Mouse (Mus musculus) gastrocnemius, adult 18-20 months (tissue): ENCODE data around the gene Rcor1. TPM values are rescaled to one million over a fixed set of nuclear protein-coding genes. Genes with fewer than 3 reads are reported as not detected.
"Not testable (repeated sequence)": the region's sequence is repeated elsewhere in the genome, so short reads cannot be mapped to it uniquely, and the experiment has no call there.

ENCODE experiments used
- DNase-seq: peaks from one replicate; pipeline ENCODE4 v3.0.0; 2021; ENCODE audit warnings: low spot score
- total RNA-seq, 2 experiments: library from RNA; stranded (reverse); gene quantifications; 2 replicates each; pipeline ENCODE4 v1.2.3; 2021

Gene Rcor1
- total RNA-seq, 2 experiments from 2014 or later, result 6.1 to 8.1 TPM

DNA sequence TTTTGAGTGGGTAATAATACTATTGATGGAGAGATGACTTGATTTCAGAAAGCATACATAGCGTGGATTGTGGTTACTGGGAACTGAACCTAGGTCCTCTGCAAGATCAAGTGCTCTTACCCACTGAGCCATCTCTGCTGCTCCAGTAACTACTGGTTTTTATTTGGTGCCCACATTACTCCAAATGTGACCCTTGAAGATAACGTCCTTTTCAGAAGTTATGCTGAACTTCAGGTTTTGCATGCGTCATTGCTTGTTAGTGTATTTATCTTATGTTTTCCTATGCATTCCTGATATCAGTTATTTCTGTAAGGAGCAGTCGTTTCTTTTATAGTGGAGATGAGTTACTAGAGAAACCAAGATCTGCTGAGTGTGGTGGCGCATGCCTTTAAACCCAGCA lies 26.2 kb downstream of the Rcor1 start:
- DNase-seq, result no peak

DNA sequence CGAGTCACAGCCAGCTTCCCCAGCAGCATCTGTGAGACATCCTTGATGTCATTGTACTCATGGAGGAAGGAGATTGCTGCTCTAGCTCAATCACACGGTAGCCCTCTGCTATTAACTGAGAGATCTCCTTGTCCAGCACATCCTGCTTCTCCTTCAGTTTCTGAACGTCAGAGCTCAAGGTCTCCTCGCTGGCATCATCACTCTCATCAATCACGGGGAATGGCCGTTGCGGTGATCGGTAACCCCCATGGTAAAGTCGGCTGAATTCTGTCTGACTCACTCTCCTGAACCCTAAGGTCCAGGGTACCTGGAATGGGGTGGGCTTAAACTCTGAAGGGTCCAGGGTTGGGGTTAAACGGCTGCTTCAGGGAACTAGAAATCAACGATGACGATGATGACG lies 28.7 kb downstream of the Rcor1 start:
- DNase-seq, result no peak

DNA sequence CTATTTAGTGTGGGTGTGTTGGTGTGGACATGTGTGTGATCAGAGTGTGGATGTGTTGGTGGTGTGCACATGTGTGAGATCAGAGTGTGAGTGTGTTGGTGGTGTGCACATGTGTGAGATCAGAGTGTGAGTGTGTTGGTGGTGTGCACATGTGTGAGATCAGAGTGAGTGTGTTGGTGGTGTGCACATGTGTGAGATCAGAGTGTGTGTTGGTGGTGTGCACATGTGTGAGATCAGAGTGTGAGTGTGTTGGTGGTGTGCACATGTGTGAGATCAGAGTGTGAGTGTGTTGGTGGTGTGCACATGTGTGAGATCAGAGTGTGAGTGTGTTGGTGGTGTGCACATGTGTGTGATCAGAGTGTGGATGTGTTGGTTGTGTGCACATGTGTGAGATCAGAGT lies 30.1 kb downstream of the Rcor1 start:
- not testable (repeated sequence) for DNase-seq

DNA sequence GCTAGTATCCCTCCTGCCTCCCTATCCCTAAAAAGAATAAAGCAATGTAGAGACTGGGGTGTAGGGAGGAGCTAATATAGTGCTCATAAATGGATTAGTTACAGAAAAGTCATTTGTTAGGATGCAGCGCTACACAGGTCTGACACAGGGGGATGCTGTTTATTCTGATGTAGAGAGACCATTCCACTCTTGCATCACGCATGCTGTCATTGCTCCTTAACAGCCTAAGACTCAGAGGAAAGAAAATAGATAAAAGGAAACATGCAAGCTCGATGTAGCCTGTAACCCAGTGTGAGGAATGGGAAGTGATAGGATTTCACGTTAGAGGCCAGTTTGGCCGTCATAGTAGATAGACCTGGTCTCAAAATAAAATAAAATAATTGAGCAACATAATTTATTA lies 31.9 kb downstream of the Rcor1 start:
- no peak for DNase-seq

DNA sequence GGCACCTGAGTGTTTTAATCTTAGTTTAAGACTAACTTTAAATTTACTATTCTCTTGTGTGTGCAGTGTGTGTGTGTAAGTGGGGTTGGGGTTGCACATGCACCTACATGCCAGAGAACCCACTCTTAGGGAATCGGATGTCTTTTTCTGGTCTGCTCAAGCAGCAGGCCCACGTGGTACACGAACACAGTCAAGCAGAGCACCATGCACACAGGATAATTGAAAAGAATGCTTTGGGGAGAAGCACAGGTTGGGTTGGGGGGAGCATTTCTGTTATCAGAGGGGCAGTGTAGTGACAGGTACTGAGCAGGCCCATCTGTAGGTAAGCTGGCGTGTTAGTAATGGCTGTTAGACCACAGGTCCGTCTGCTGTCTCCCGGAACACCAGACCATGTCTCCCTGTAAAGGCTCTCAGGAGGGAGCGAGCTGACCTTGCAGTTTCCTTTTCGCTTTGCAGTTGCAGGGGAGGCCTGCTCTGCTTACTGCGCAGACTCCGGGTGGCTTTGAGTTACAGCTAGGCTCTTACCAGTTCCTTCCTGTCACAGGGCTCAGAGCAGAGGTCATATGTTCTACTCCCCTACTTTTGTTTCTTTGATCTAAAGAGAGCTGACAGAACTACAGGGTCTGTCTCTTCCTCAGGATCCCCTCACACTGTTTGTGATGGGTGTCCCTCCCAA lies 32.5 kb downstream of the Rcor1 start:
- DNase-seq, result peak; percentile 52

DNA sequence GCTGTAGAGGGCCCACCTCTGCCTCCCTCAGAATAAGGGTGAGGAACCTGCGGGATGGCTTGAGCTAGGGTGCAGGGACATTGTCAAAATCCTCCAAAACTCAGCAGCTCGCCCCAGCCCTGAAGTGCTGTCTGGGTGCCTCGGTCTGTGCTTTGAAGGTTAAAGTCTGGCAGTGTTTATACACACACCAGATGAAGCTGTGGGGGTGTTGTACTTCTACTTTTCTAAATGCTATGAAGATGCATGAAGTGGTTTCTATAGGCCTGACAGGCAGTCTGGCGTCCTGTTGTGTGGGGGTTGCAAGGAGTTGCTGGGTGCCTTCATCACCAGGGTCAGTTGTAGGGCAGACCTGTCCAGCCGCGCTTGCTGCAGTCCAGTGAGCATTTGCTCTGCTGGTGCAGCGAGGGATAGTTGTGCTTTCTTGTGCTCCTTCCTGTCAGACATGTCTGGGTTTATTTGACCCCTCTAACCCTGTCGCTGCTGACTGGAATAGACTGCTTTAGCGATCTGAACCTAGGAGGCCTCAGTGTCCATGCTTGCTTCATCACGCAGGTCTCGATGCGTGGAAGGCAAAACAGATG lies 37.3 kb downstream of the Rcor1 start:
- no peak for DNase-seq

DNA sequence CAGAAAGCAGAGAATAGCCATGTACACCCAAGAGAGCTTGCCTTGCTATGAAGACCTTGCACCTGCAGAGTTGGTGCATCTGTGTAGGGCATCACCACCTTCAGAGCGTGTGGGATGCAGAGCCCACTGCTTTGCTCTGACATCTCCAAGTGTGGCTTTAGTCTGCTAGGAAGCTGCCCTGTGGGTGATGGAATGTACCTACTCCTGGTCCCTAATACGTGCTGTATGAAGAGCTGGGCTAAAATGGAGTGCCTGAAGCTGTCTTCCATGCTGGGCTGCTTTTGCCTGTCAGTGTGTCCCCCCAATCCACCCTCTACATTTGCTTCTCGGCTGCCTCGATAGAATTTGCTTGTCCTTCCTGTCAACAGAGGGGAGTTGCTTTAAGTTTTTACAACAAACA lies 46.4 kb downstream of the Rcor1 start:
- no peak for DNase-seq

DNA sequence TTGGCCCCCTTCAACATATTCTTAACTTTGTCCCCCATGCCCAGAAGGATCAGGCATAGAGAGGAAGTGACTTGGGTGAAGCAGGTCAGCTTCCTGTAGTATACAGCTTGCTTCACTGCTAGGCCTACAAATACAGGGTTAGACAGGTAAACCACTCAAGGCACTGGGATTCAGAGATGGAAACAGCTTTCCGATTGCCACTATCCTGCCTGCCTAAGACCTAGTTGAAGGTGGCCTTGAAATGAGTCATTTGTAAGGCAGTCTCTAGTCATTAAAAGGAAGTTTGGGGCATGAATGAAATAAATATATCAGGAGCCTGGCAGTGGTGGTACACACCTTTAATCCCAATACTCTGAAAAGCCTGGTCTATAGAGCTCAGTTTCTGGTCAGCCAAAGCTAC lies 47.9 kb downstream of the Rcor1 start:
- no peak for DNase-seq

DNA sequence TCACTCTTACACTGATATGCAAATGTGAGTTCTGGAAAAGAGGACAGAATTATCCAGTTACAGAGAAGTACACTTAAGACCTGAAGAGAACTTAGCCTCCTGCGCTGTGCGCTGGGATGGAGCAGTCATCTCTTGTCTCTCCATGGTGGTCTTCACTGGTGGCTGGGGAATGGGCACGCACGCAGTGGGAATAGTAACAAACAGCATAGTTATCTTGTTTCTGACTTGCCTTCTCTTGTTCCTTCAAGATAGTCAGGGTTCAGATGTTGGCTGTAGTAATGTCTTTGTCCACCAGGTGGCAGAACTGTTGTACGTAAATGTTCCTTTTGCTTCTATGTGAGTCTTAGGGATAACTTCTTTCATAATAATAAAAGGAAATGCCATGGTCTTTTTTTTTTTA lies 49.0 kb downstream of the Rcor1 start:
- DNase-seq, result peak; percentile 79

DNA sequence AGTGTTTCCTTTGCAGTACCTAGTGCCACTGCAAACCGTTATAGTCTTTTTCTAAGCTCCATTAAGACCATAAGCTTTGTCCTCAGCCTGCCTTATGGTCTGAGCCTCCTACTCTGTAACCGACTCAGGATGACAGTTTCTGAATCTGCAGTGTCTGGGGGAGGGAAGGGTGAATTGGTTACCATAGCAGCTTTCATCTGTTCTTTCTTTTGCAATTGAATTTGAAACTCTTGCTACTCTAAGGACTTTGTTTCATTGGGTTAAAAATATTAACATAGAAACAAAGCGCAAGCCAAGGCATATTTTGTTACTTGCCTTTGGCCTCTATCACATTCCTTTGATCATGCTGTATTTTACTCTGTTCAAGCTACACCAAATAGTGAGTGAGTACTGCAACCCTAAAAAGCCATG lies 49.6 kb downstream of the Rcor1 start:
- no peak for DNase-seq

DNA sequence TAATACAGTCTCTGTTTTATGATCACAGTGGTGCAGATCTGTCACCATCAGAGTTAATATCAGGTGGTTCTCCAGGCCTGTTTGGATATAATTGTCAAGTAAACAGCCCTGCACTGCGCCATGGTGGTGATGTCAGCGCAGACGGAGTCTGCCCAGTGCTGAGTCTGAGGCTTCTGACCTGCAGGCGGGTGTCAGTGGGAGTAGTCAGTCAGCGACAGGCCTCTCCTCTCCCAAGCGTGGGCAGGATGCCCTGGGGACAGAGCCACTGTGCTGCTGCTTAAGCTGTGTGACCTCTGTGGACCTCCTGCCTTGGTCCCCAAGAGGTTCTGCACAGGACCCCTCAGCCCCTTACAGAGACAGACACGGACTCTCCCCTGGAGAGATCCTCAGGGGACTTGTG lies 50.0 kb downstream of the Rcor1 start:
- DNase-seq, result peak; percentile 15

DNA sequence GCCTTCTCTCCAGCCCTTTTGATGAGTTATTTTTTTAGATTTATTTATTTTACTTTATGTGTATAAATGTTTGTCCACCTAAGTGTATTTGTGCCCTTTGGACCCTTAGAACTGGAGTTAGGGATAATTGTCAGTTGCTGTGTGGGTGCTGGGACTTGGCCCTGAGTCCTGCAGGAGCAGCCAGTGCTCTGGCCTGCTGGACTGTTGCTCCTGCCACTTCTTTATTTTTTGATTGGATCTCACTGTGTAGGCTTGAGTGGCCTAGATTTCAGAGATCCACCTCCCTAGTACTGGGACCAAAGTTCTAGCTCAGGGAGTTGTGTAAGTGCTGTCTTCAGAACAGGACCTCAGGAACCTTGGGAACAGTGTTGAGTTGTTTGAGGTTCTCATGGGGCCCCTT lies 51.6 kb downstream of the Rcor1 start:
- DNase-seq, result no peak

DNA sequence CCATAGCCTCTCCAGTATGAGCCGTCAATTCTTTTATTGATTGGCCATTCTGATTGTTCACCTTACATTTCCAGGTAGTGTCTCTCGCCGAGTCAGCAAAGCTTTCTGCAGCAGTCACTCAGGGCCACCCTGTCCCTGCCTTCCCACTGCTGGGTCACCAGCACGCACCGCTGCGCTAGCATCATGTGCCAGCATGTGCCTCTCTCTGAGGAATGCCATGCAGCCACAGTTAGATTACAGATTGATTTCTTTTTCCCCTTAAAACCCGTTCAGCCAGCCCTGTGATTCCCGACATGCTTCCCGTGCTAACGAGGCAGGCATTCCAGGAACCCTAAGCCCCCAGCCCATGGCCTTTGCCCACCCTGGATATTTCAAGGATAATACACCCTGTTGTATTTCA lies 52.8 kb downstream of the Rcor1 start:
- no peak for DNase-seq

DNA sequence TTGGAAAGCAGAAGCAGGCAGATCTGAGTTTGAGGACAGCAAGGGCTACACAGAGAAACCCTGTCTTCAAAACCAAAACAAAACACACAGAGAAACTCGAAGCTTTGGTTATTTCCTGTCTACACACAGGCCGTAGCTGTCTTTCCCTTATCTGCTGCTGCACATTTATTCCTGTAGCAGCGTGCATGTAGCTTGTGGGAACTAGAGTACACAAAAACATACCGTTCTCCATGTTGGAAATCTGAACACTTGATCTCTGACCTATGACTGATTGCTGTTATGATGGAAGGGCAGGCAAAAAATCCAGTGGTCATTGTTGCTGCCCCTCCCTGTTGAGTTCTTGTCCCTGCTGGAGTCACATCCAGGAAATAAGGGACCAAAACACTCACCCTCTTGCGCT lies 54.9 kb downstream of the Rcor1 start:
- DNase-seq, result no peak

DNA sequence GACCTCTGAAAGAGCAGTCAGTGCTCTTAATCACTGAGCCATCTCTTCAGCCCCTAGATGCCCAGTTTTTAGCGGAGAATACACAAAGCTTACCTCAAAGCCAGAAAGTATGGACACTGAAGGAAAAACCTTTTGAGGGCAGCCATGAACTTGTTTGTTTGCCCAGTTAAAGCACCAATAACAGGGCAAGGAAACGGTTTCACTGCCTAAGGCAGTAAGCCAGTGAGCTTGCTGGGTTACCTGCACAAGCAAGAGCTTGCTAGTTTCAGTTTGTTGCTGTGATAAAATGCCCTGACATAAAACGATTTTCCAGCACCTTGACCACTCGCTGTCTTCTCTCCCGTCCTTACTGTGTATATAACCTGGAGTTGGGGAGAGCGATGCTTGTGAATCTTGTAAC lies 55.9 kb downstream of the Rcor1 start:
- DNase-seq, result no peak

DNA sequence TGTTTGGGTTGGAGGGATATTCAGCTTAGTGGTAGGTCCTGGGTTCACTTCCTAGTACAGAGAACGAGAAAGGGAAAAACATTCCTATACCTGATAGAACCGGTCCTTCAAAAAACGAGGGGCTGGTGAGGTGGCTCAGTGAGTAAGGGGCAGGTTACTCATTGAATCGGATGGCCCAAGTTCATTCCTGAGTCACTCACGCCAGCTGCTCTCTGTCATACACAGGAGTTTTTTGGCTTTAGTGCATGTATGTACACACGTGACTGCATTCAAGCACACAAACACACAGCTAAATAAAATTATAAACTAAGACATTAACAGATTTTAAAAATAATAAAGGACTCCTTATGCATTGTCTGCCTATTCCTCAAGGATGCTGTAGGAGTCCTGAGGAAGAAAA lies 57.1 kb downstream of the Rcor1 start:
- DNase-seq, result no peak

DNA sequence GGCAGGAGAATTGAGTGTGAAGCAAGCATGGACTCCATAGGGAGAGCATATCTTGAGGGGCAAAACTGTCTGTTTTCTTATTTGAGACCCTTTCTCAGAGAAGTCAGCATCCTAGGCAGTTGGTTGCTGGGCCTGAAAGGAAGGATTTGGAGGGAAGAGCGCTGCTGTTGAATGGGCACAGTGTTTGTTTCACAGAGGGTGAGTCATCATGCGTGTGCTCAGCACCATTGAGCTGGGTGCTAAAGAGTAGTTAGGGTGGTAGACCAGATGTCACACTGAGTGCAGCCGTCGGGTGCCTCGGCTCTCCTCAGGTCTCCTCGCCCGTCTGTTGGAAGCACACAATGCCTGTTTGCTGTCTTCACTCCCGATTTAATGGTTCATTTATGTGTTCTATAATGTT lies 57.9 kb downstream of the Rcor1 start:
- DNase-seq, result no peak

DNA sequence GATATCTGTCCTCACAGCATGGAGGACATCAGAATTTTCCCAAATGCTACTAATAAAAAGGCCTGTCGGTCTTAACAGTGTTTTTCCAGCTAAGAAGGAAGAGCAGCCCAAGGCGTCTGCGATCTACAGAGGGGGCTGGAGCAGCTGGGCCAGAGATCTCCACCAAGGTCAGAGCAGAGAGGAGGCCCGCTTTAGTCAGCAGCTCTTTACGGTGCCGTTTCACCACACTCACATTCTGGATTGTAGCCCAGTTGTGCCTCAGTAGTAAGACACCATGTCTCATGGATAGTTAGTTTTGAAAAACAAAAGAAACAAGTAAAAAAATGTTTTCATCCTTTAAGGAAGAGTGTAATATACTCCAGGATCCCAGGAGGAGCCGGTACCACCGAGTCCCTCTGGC lies 72.0 kb downstream of the Rcor1 start:
- DNase-seq, result no peak

DNA sequence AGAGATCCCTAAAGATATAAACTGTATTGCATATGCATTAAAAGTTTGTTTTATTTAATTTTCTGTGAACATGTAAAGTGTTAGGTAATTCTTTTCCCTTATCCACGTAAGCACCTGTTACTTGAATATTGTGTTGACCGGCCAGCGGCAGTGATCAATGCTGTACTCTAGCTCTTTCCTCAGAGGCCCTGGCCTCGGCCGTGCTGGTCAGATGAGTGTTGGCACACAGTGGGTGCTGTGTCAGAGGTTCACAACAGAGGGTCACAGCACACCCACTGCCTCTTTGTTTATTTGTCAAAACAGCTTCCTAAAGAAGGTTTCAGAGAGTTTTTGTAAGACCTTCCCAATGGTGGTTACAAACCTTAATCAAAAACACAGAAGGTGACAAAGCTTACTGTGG lies 75.4 kb downstream of the Rcor1 start:
- no peak for DNase-seq

DNA sequence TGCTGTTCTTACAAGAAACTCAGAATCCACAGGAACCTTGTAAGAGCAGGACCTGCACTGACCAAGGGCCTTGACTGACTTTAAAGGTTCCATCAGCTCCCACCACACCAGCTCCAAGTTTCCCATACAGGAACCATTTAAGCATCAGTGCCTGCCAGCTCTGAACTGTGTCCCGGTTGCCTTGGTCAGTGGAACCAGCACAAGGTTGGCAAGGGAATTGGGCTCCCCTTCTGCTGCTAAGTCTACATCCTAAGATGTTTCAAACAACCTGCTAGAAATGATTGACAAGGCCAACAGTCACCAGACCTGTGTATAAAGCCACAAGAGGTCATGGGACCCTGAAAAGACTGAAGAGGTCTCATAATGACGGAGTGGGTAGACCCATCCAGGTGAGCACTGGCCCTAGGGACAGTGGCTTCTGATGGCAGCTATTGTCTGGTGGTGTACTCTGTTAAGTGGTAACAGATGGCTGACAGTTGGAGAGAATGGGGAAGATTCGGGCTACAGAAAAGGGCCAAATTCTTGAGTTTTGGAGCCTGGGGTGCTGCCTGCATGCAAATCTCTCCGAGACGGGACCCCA lies 80.4 kb downstream of the Rcor1 start:
- no peak for DNase-seq

DNA sequence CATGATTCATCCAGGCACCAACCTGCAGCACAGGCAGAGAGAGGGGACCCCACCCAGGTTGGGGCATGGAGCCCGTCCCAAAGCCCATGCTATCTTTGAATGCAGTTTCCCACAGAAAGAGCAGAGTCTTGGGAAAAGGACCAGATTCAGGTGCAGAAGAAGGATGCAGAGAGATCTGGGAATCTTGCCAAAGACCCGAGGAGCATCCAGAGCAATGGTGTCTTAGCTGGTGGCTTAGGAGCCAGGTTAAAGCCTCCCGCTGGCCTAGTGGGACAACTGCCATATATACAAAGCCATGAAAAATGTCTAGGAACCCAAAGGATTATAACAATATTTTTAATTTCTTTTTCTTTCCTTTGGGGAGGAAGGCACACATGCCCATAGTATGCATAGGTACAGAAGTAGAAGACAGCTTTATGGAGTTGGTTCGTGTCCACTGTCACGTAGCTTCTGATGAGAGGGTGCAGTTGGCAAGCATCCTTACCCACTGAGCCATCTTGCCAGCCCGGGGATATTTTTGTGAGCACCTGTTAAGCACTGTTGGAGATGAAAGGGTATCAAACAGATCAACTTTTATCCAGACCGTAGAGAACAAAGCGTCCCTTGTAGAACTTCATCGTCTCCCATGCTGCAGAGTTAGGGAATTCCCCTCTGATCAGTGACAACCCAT lies 82.0 kb downstream of the Rcor1 start:
- no peak for DNase-seq

DNA sequence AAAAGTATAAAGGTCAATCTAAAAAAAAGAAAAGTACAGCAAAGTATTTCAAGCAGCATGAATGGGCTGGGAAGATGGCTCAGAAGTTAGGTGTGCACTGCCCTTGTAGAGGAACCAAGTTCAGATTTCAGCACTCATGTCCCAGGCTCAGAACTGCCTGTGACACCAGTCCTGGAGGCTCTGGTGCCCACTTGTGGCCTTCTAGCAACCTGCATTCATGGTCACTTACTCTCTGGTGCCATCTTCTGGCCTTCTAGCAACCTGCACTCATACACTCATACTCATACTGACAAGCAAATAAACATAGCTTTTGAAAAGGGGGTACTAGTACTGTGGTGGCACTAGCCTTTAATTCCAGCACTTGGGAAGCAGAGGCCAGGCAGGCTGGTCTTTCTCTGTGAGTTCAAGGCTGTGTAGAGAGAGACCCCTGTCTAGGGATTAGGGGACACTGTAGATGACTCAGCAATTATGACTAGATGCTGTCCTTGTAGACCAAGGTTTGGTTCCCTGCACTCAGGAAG lies 83.2 kb downstream of the Rcor1 start:
- DNase-seq, result no peak
